ENCODE assay signal across 13 mouse cellular contexts in the genomic region with DNA sequence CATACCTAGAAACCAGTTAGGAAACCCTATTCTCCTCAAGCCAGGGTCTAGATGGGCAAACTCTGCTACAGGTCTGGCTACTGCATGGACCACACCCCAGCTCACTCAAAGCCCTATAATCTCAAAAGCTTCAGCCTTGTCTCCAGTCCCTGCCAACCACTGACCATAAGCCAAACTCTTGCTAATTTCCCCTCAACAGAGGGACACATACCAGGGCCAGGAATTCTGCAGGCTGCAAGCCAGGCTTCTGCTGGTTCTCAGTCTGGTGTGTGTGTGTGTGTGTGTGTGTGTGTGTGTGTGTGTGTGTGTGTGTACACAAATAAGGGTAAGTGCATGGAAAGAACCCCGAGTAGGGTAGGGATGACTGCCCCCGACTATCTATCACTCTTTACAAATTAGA. TPM values are rescaled to one million over a fixed set of nuclear protein-coding genes. Genes with fewer than 3 reads are reported as not detected.
A peak's percentile ranks its signal among the peaks of the same experiment; 100 is the strongest.
DNase-seq lines count a peak whose midpoint lies in the region; ATAC-seq and TF ChIP-seq lines count a peak whose summit lies in the region.
"Had no signal": no experiment of that assay in that cellular context is flagged by ENCODE, and none has a peak within 500 bp of the region (broad histone marks: within the 10 kb centered on the region; RNA-seq: fewer than 3 reads in every experiment).

No protein-coding gene starts in this region.

- no peak for TF ChIP-seq EP300 in stomach, postnatal 0 days (optimal IDR thresholded peaks at IDR 0.05)

- peak overlapping the region; percentile 52 for H3K4me2 ChIP-seq in forebrain, embryonic 15.5 days (replicated peaks)
- peak overlapping the region; percentile 59 for H3K4me2 ChIP-seq in midbrain, embryonic 14.5 days (ENCODE audit: low read length)
- no peak overlapping the region for H3K4me2 ChIP-seq in stomach, postnatal 0 days (replicated peaks; ENCODE audit: low read depth)

- H3K9me3 ChIP-seq in forebrain, embryonic 15.5 days, result no peaks in the 10 kb centered on the region
- no peaks in the 10 kb centered on the region for H3K9me3 ChIP-seq in midbrain, embryonic 14.5 days (ENCODE audit: control insufficient read depth, low read length)
- no peaks in the 10 kb centered on the region for H3K9me3 ChIP-seq in stomach, postnatal 0 days (ENCODE audit: control insufficient read depth, low read length)
- H3K9me3 ChIP-seq: embryonic facial prominence, embryonic 13.5 days; lung, embryonic 15.5 days had no signal

- H3K9ac ChIP-seq in forebrain, embryonic 15.5 days (replicated peaks), result no peak overlapping the region
- peak overlapping the region; percentile 23; the same call in 1 of the 2 replicates for H3K9ac ChIP-seq in midbrain, embryonic 14.5 days (replicated peaks; ENCODE audit: low read length)
- H3K9ac ChIP-seq in stomach, postnatal 0 days (ENCODE audit: low read length), result no peak overlapping the region
- H3K9ac ChIP-seq: embryonic facial prominence, embryonic 13.5 days; lung, embryonic 15.5 days had no signal

- peak; percentile 66 for ATAC-seq in cerebellum, adult (ENCODE audit: insufficient number of reproducible peaks, low FRiP score, low TSS enrichment)
- ATAC-seq in forebrain, embryonic 15.5 days (replicated peaks), result no peak
- ATAC-seq in midbrain, embryonic 14.5 days (ENCODE audit: low FRiP score, low TSS enrichment), result no peak
- ATAC-seq in stomach, postnatal 0 days (ENCODE audit: low FRiP score, low TSS enrichment), result no peak
- ATAC-seq: CD4-positive, CD25-positive, alpha-beta regulatory T cell, adult 4 months had no signal

- TF ChIP-seq CTCF in stomach, postnatal 0 days (IDR thresholded peaks at IDR 0.05; ENCODE audit: low read depth), result no peak

- H3K27me3 ChIP-seq in forebrain, embryonic 15.5 days, result peaks cover 3% of the 10 kb centered on the region; the same call in 1 of the 2 replicates
- H3K27me3 ChIP-seq in midbrain, embryonic 14.5 days (ENCODE audit: control insufficient read depth, insufficient read depth, low read length), result peaks cover 22% of the 10 kb centered on the region
- no peaks in the 10 kb centered on the region for H3K27me3 ChIP-seq in stomach, postnatal 0 days (ENCODE audit: control insufficient read depth, insufficient read depth, low read length)

- 71% methylated on average over 2 of the region's 2 CpGs for WGBS in forebrain, embryonic 15.5 days
- 66% methylated on average over 2 of the region's 2 CpGs for WGBS in midbrain, embryonic 14.5 days
- WGBS in stomach, postnatal 0 days, result 34% methylated on average over 2 of the region's 2 CpGs

- intact Hi-C loops in heart, postnatal 36 days (cut with DNase I), result no loop called here

- H3K4me3 ChIP-seq in forebrain, embryonic 15.5 days, result peak overlapping the region; percentile 10; the same call in 1 of the 2 replicates
- H3K4me3 ChIP-seq in midbrain, embryonic 14.5 days (replicated peaks; ENCODE audit: low read depth, low read length), result peak overlapping the region; percentile 53
- no peak overlapping the region for H3K4me3 ChIP-seq in stomach, postnatal 0 days (ENCODE audit: low read depth, low read length)
- H3K4me3 ChIP-seq: lung, embryonic 15.5 days had no signal

- peak; percentile 46 for DNase-seq in heart, postnatal 4 days
- DNase-seq in heart, postnatal 36 days, result no peak
- DNase-seq in midbrain, embryonic 14.5 days, result no peak
- DNase-seq in kidney, adult 9 months, result no peak
- DNase-seq in stomach, postnatal 0 days (ENCODE audit: low spot score), result no peak
- DNase-seq in gastrocnemius, adult 8-10 months (ENCODE audit: low spot score in 2 of 2), result no peak
- DNase-seq: gastrocnemius, postnatal 10 days; kidney, postnatal 4 days had no signal

- H3K27ac ChIP-seq in forebrain, embryonic 15.5 days (replicated peaks), result no peak overlapping the region
- H3K27ac ChIP-seq in midbrain, embryonic 14.5 days (replicated peaks; ENCODE audit: low read depth, low read length), result no peak overlapping the region
- no peak overlapping the region for H3K27ac ChIP-seq in stomach, postnatal 0 days (replicated peaks)
- H3K27ac ChIP-seq: embryonic facial prominence, embryonic 13.5 days; lung, embryonic 15.5 days had no signal

- H3K4me1 ChIP-seq in forebrain, embryonic 15.5 days, result peaks cover 27% of the 10 kb centered on the region
- peaks cover 20% of the 10 kb centered on the region; the same call in 1 of the 2 replicates for H3K4me1 ChIP-seq in midbrain, embryonic 14.5 days (ENCODE audit: control insufficient read depth, insufficient read depth, low read length)
- H3K4me1 ChIP-seq in stomach, postnatal 0 days (replicated peaks; ENCODE audit: control insufficient read depth, insufficient read depth), result no peaks in the 10 kb centered on the region
- H3K4me1 ChIP-seq: lung, embryonic 15.5 days had no signal

- no peaks in the 10 kb centered on the region for H3K36me3 ChIP-seq in forebrain, embryonic 15.5 days
- H3K36me3 ChIP-seq in midbrain, embryonic 14.5 days (ENCODE audit: control insufficient read depth, insufficient read depth, low read length), result no peaks in the 10 kb centered on the region
- no peaks in the 10 kb centered on the region for H3K36me3 ChIP-seq in stomach, postnatal 0 days (ENCODE audit: control insufficient read depth, insufficient read depth, low read length)
- H3K36me3 ChIP-seq: embryonic facial prominence, embryonic 13.5 days; lung, embryonic 15.5 days had no signal

RNA-seq across cellular contexts. Expression of a gene that starts 2.1 kb away (rescaled TPM):
- 1 to 10 TPM; 3.4 to 3.9 TPM for total RNA-seq in heart, postnatal 4 days (2021)
- total RNA-seq in heart, postnatal 36 days (2021), result under 1 TPM; 0.41 to 0.69 TPM
- polyA plus RNA-seq in forebrain, embryonic 15.5 days (2015; fragmentation: Nextera tagmentation; extraction: Ambion mirVana), result 9.2 and 10.4 TPM in 2 replicates
- polyA plus RNA-seq in midbrain, embryonic 14.5 days (2014; fragmentation: Nextera tagmentation; extraction: Ambion mirVana), result 6.8 and 10.0 TPM in 2 replicates
- 1.0 and 1.3 TPM in 2 replicates for polyA plus RNA-seq in stomach, postnatal 0 days (2015; fragmentation: Nextera tagmentation; extraction: Ambion mirVana)
- under 1 TPM; 0.04 to 0.65 (median 0.24) TPM for total RNA-seq in gastrocnemius, adult 8-10 months (2022)
- polyA plus RNA-seq: CD4-positive, CD25-positive, alpha-beta regulatory T cell, adult 4 months had no signal

RNA-seq across cellular contexts. Expression of a gene that starts 24.2 kb away (rescaled TPM):
- total RNA-seq in heart, postnatal 4 days (2021), result 10 to 100 TPM; 13.5 to 14.6 TPM
- total RNA-seq in heart, postnatal 36 days (2021), result 10 to 100 TPM; 12.0 to 16.7 TPM
- polyA plus RNA-seq in forebrain, embryonic 15.5 days (2015; fragmentation: Nextera tagmentation; extraction: Ambion mirVana), result 48.8 and 49.4 TPM in 2 replicates
- polyA plus RNA-seq in midbrain, embryonic 14.5 days (2014; fragmentation: Nextera tagmentation; extraction: Ambion mirVana), result 41.0 and 51.2 TPM in 2 replicates
- 12.3 and 12.9 TPM in 2 replicates for polyA plus RNA-seq in stomach, postnatal 0 days (2015; fragmentation: Nextera tagmentation; extraction: Ambion mirVana)
- total RNA-seq in gastrocnemius, adult 8-10 months (2022), result 10 to 100 TPM in 3 of 4 experiments, 1 to 10 TPM in 1; 7.2 to 15.3 (median 12.2) TPM

RNA-seq across cellular contexts. Expression of a gene that starts 39.1 kb away (rescaled TPM):
- total RNA-seq in heart, postnatal 4 days (2021), result 1 to 10 TPM; 3.0 to 3.5 TPM
- 1 to 10 TPM; 2.7 to 3.7 TPM for total RNA-seq in heart, postnatal 36 days (2021)
- 25.7 and 27.9 TPM in 2 replicates for polyA plus RNA-seq in forebrain, embryonic 15.5 days (2015; fragmentation: Nextera tagmentation; extraction: Ambion mirVana)
- 36.9 TPM in 2 replicates for polyA plus RNA-seq in midbrain, embryonic 14.5 days (2014; fragmentation: Nextera tagmentation; extraction: Ambion mirVana)
- polyA plus RNA-seq in stomach, postnatal 0 days (2015; fragmentation: Nextera tagmentation; extraction: Ambion mirVana), result 4.7 and 5.4 TPM in 2 replicates
- 1 to 10 TPM; 1.2 to 4.0 (median 2.4) TPM for total RNA-seq in gastrocnemius, adult 8-10 months (2022)
